ENCODE assay signal across 8 mouse cellular contexts in the genomic region with DNA sequence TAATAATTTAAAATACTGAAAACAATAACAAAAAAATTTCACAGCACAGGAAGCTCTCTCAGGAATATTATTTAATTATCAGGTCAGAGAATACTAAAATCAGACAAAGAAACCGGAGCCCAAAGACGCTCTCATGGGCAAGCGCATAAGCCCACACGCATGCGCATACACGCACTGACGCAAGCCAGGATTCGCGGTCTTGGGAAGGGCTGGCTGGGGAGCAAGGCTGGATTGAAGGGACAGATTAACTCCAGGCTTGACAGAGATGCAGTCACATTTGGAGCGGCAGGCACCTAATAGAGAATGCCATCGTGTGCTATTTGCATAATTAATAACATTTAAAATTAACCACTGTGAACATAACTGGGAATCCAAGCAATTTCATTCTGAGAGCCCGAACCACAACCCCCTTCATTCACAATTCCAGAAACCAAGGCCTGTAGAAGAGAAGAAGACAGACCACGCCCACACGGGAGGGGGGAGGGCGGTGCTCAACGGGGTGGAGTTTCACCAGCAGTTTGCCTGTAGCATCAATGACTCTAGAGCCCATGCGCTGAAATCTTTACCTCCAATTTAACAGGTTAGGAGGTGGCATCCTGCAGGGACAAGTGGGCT.
A peak's percentile ranks its signal among the peaks of the same experiment; 100 is the strongest.
DNase-seq lines count a peak whose midpoint lies in the region; ATAC-seq and TF ChIP-seq lines count a peak whose summit lies in the region.

No protein-coding gene starts in this region.

- 8% methylated on average over 17 of the region's 17 CpGs for WGBS in forebrain, embryonic 15.5 days
- 20% methylated on average over 17 of the region's 17 CpGs for WGBS in intestine, postnatal 0 days
- 10% methylated on average over 17 of the region's 17 CpGs for WGBS in neural tube, embryonic 11.5 days

- TF ChIP-seq CTCF in intestine, postnatal 0 days (IDR thresholded peaks at IDR 0.05; ENCODE audit: low read depth), result no peak

- H3K9me3 ChIP-seq in forebrain, embryonic 15.5 days, result no peaks in the 10 kb centered on the region
- H3K9me3 ChIP-seq in intestine, postnatal 0 days (ENCODE audit: control insufficient read depth), result no peaks in the 10 kb centered on the region
- no peaks in the 10 kb centered on the region for H3K9me3 ChIP-seq in neural tube, embryonic 11.5 days (ENCODE audit: control insufficient read depth, low read length)

- ATAC-seq in forebrain, embryonic 15.5 days (replicated peaks), result peak; percentile 93
- no peak for ATAC-seq in intestine, postnatal 0 days
- ATAC-seq in neural tube, embryonic 11.5 days (ENCODE audit: insufficient read depth, low FRiP score, low TSS enrichment), result peak; percentile 86

- H3K4me3 ChIP-seq in forebrain, embryonic 15.5 days, result peak overlapping the region; percentile 34
- H3K4me3 ChIP-seq in intestine, postnatal 0 days (ENCODE audit: low read depth, low read length), result 0 out of 2 replicates have a peak overlapping the region, but pooled peaks have one; percentile 3
- H3K4me3 ChIP-seq in neural tube, embryonic 11.5 days (ENCODE audit: low read depth, low read length), result no peak overlapping the region

- H3K27me3 ChIP-seq in forebrain, embryonic 15.5 days, result no peaks in the 10 kb centered on the region
- H3K27me3 ChIP-seq in intestine, postnatal 0 days (replicated peaks; ENCODE audit: control insufficient read depth, insufficient read depth, low read length), result no peaks in the 10 kb centered on the region
- no peaks in the 10 kb centered on the region for H3K27me3 ChIP-seq in neural tube, embryonic 11.5 days (ENCODE audit: control insufficient read depth, insufficient read depth, low read length)

- peak overlapping the region; percentile 46 for H3K4me2 ChIP-seq in forebrain, embryonic 15.5 days (replicated peaks)
- H3K4me2 ChIP-seq in intestine, postnatal 0 days (replicated peaks; ENCODE audit: low read depth), result peak overlapping the region; percentile 40
- H3K4me2 ChIP-seq in neural tube, embryonic 11.5 days (ENCODE audit: low read depth), result peak overlapping the region; percentile 10

- H3K9ac ChIP-seq in forebrain, embryonic 15.5 days (replicated peaks), result peak overlapping the region; percentile 48; the same call in 1 of the 2 replicates
- H3K9ac ChIP-seq in intestine, postnatal 0 days (ENCODE audit: low read depth, low read length), result no peak overlapping the region
- H3K9ac ChIP-seq in neural tube, embryonic 11.5 days (ENCODE audit: low read length), result no peak overlapping the region

- peak; percentile 8 for DNase-seq in A20 (ENCODE audit: low read depth, low spot score)
- DNase-seq in adrenal gland, postnatal 36 days, result peak; percentile 58 to 63
- peak; percentile 68 for DNase-seq in left cerebral cortex, postnatal 4 days
- DNase-seq in neural tube, embryonic 11.5 days (ENCODE audit: low spot score), result peak; percentile 85
- no peak for DNase-seq in spleen, postnatal 10 days (ENCODE audit: low spot score in 2 of 2)
- no peak for DNase-seq in thymus, postnatal 0 days (ENCODE audit: low spot score)

- H3K4me1 ChIP-seq in forebrain, embryonic 15.5 days, result peaks cover 3% of the 10 kb centered on the region; the same call in 1 of the 2 replicates
- H3K4me1 ChIP-seq in intestine, postnatal 0 days (replicated peaks; ENCODE audit: control insufficient read depth, insufficient read depth, low read length), result no peaks in the 10 kb centered on the region
- no peaks in the 10 kb centered on the region for H3K4me1 ChIP-seq in neural tube, embryonic 11.5 days (ENCODE audit: control insufficient read depth, insufficient read depth, low read length)

- intact Hi-C loops in left cerebral cortex, postnatal 4 days (cut with DNase I), result no loop called here

- peak overlapping the region; percentile 92 for H3K27ac ChIP-seq in forebrain, embryonic 15.5 days (replicated peaks)
- H3K27ac ChIP-seq in intestine, postnatal 0 days (ENCODE audit: low read depth, low read length), result no peak overlapping the region
- no peak overlapping the region for H3K27ac ChIP-seq in neural tube, embryonic 11.5 days (ENCODE audit: low read depth, low read length)

- H3K36me3 ChIP-seq in forebrain, embryonic 15.5 days, result no peaks in the 10 kb centered on the region
- no peaks in the 10 kb centered on the region for H3K36me3 ChIP-seq in intestine, postnatal 0 days (ENCODE audit: control insufficient read depth, insufficient read depth)
- no peaks in the 10 kb centered on the region for H3K36me3 ChIP-seq in neural tube, embryonic 11.5 days (ENCODE audit: control insufficient read depth, insufficient read depth, low read length)

Comparison
In these comparisons a context has a peak if more than half of its experiments do, and no peak if none do; other contexts are left out.
1. DNase-seq: peak in A20 (single experiment), adrenal gland, postnatal 36 days (2 of 2), left cerebral cortex, postnatal 4 days (single experiment) and neural tube, embryonic 11.5 days (single experiment); none in spleen, postnatal 10 days (0 of 2) and thymus, postnatal 0 days (single experiment).
2. Peak in every context shown above with its lines, with median percentiles within 50 percentile points of each other: H3K4me2 ChIP-seq.